Mouse (Mus musculus) ES-Bruce4 (cell line): ENCODE data around the gene Tsen2. TPM values are rescaled to one million over a fixed set of nuclear protein-coding genes. Genes with fewer than 3 reads are reported as not detected.

ENCODE experiments used
- H3K27ac ChIP-seq: 2 replicates; pipeline ENCODE4 v1.5.1; 2012; ENCODE audit warnings: low read length, inconsistent platforms; ENCODE audit not compliant: insufficient read depth
- H3K27me3 ChIP-seq: 2 replicates; pipeline ENCODE4 v1.6.1; 2012; ENCODE audit warnings: mild to moderate bottlenecking, low read length, inconsistent platforms; ENCODE audit not compliant: control insufficient read depth, poor library complexity, insufficient read depth, severe bottlenecking
- H3K36me3 ChIP-seq: 2 replicates; pipeline ENCODE4 v1.6.1; 2012; ENCODE audit warnings: inconsistent platforms, mild to moderate bottlenecking, low read length, moderate library complexity; ENCODE audit not compliant: control insufficient read depth, poor library complexity, insufficient read depth, severe bottlenecking
- H3K4me1 ChIP-seq: one replicate; pipeline ENCODE4 v1.8.1; 2011; ENCODE audit warnings: low read length; ENCODE audit not compliant: control insufficient read depth, insufficient read depth
- H3K4me3 ChIP-seq: 2 replicates; pipeline ENCODE4 v1.5.1; 2011; ENCODE audit warnings: low read depth, mild to moderate bottlenecking, low read length
- H3K9ac ChIP-seq: 2 replicates; pipeline ENCODE4 v1.6.1; 2012; ENCODE audit warnings: low read depth, mild to moderate bottlenecking, inconsistent platforms; ENCODE audit not compliant: poor library complexity, severe bottlenecking
- H3K9me3 ChIP-seq: replicated peaks from 2 replicates; pipeline ENCODE4 v1.6.1; 2012; ENCODE audit warnings: mild to moderate bottlenecking, low read length, inconsistent platforms; ENCODE audit not compliant: control insufficient read depth, poor library complexity, insufficient read depth, severe bottlenecking
- CTCF ChIP-seq: IDR thresholded peaks from one replicate; pipeline ENCODE4 v1.8.1; 2011; ENCODE audit warnings: low read depth, low read length
- EP300 ChIP-seq: IDR thresholded peaks from 2 replicates; pipeline ENCODE4 v1.6.1; 2011; ENCODE audit warnings: low read depth, low read length; ENCODE audit not compliant: insufficient read depth
- POLR2A ChIP-seq: IDR thresholded peaks from one replicate; pipeline ENCODE4 v1.8.1; 2011; ENCODE audit warnings: low read length; ENCODE audit not compliant: insufficient read depth
- polyA plus RNA-seq: library from polyadenylated mRNA; stranded (reverse); fragments of >200 nt; gene quantifications from 2 replicates; pipeline ENCODE4 v1.2.4, GENCODE M21; 2011; ENCODE audit warnings: low read depth; ENCODE audit not compliant: missing spikeins, insufficient read depth, insufficient read length

Tsen2 gene
- polyA plus RNA-seq, 1 experiment = 28.4 TPM

- no peak overlapping the region for H3K27ac ChIP-seq
- H3K4me3 ChIP-seq = no peak overlapping the region
- H3K36me3 ChIP-seq = no peaks in the 10 kb centered on the region
- H3K9ac ChIP-seq = no peak overlapping the region
- TF ChIP-seq POLR2A = no peak
- H3K9me3 ChIP-seq = no peaks in the 10 kb centered on the region
- no peaks in the 10 kb centered on the region for H3K4me1 ChIP-seq
- H3K27me3 ChIP-seq = no peaks in the 10 kb centered on the region
Observed at GRCm38 (mm10) chr6:115504160-115504558, 40.3 kb upstream of the Tsen2 start.

GRCm38 (mm10) chr6:115504915-115505314 is 39.5 kb upstream of the Tsen2 start:
- H3K4me1 ChIP-seq = no peaks in the 10 kb centered on the region
- no peak overlapping the region for H3K4me3 ChIP-seq
- no peaks in the 10 kb centered on the region for H3K36me3 ChIP-seq
- H3K9me3 ChIP-seq = no peaks in the 10 kb centered on the region
- TF ChIP-seq POLR2A = no peak
- TF ChIP-seq EP300 = no peak
- no peak for TF ChIP-seq CTCF
- H3K9ac ChIP-seq = no peak overlapping the region
- no peaks in the 10 kb centered on the region for H3K27me3 ChIP-seq
- H3K27ac ChIP-seq = no peak overlapping the region

DNA sequence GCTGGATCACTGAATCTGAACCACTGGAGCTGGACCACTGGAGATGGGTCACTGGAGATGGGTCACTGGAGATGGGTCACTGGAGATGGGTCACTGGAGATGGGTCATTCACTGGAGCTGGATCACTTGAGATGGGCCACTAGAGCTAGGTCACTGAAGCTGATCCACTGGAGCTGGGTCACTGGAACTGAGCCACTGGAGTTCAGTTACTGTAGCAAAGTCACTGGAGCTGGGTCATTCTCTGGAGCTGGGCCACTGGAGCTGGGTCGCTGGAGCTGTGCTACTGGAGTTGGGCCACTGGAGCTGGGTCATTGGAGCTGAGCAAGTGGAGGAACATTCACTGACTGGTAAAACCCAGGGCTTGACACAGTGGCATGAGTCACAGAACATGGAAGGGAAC is 38.0 kb upstream of the Tsen2 start:
- Histone ChIP-seq H3K9me3 (no peaks in the 10 kb centered on the region), H3K27me3 (no peaks in the 10 kb centered on the region), H3K4me1 (no peaks in the 10 kb centered on the region), H3K9ac (no peak overlapping the region), H3K27ac (no peak overlapping the region), H3K36me3 (no peaks in the 10 kb centered on the region), H3K4me3 (no peak overlapping the region)
- TF ChIP-seq EP300 = no peak
- no peak for TF ChIP-seq POLR2A
- TF ChIP-seq CTCF = no peak

- no peak overlapping the region for H3K4me3 ChIP-seq
- H3K27ac ChIP-seq = no peak overlapping the region
- H3K4me1 ChIP-seq = no peaks in the 10 kb centered on the region
- no peaks in the 10 kb centered on the region for H3K36me3 ChIP-seq
- H3K27me3 ChIP-seq = no peaks in the 10 kb centered on the region
- H3K9me3 ChIP-seq = no peaks in the 10 kb centered on the region
- no peak for TF ChIP-seq CTCF
- TF ChIP-seq POLR2A = no peak
- no peak for TF ChIP-seq EP300
- no peak overlapping the region for H3K9ac ChIP-seq
Observed at GRCm38 (mm10) chr6:115511447-115511846, 33.0 kb upstream of the Tsen2 start.

DNA sequence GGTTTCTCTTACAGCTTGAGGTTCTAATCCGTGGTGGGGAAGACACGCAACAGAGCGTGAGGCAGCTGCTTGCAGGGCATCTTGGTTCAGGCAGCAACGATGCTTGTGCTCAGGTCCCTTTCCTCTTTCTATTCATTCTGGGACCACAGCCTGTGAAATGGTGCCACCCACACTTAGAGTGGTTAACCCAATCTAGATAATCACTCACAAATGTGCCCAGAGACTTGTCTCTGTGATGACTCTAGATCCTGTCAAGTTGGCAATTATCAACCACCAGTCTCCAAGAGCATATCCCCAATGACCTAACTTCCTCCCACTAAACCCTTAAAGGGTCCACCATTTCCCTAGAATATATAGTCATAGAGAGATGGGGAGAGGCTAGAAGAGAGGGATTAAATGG is 31.3 kb upstream of the Tsen2 start:
- no peak overlapping the region for H3K4me3 ChIP-seq
- TF ChIP-seq POLR2A = no peak
- no peaks in the 10 kb centered on the region for H3K27me3 ChIP-seq
- no peaks in the 10 kb centered on the region for H3K9me3 ChIP-seq
- H3K9ac ChIP-seq = no peak overlapping the region
- no peak overlapping the region for H3K27ac ChIP-seq
- H3K36me3 ChIP-seq = no peaks in the 10 kb centered on the region
- no peaks in the 10 kb centered on the region for H3K4me1 ChIP-seq

GRCm38 (mm10) chr6:115517904-115518303 is 26.6 kb upstream of the Tsen2 start:
- Histone ChIP-seq H3K27me3 (no peaks in the 10 kb centered on the region), H3K36me3 (no peaks in the 10 kb centered on the region), H3K9ac (no peak overlapping the region), H3K4me3 (no peak overlapping the region), H3K27ac (no peak overlapping the region), H3K9me3 (no peaks in the 10 kb centered on the region), H3K4me1 (no peaks in the 10 kb centered on the region)
- TF ChIP-seq EP300 (no peak), CTCF (no peak), POLR2A (no peak)
